ENCODE assay signal across 12 mouse cellular contexts in the genomic region with DNA sequence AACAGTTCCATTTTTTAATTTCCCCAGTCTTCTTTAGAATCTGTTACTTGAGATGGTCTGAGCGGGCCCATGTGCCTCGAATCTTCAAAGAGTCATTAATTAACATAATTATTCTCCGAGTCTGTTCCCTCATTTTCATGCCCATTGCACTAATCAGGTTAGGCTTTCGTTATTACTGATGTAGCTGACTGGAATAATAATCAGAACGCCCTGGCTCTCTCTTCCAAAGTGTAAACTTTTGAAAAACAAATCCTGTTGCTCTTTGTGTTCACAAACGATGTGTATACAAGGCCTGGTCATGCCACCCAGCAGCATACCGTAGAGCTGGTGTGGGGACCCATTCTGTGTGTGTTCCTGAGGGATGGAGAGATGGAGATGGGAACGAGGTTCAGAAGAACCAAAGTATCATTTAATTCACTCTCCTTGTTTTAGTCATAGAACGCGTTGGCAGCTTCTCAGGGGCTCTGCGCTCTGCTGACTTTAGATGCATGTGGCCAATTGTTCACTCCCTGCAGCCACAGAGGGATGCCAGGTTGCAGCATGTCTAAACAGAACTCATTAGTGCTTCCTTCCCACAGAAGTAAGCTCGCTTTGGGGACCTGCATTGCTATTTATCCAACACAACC. TPM values are rescaled to one million over a fixed set of nuclear protein-coding genes. Genes with fewer than 3 reads are reported as not detected.
A peak's percentile ranks its signal among the peaks of the same experiment; 100 is the strongest.
DNase-seq lines count a peak whose midpoint lies in the region; ATAC-seq and TF ChIP-seq lines count a peak whose summit lies in the region.
"Had no signal": no experiment of that assay in that cellular context is flagged by ENCODE, and none has a peak within 500 bp of the region (broad histone marks: within the 10 kb centered on the region; RNA-seq: fewer than 3 reads in every experiment).

No protein-coding gene starts in this region.

- H3K27me3 ChIP-seq in lung, embryonic 15.5 days, result no peaks in the 10 kb centered on the region
- no peaks in the 10 kb centered on the region for H3K27me3 ChIP-seq in embryonic facial prominence, embryonic 15.5 days
- H3K27me3 ChIP-seq in hindbrain, embryonic 13.5 days, result no peaks in the 10 kb centered on the region
- H3K27me3 ChIP-seq in liver, postnatal 0 days (ENCODE audit: insufficient read depth, low read length), result no peaks in the 10 kb centered on the region
- H3K27me3 ChIP-seq: liver, embryonic 13.5 days had no signal

- H3K4me2 ChIP-seq in lung, embryonic 15.5 days, result no peak overlapping the region
- H3K4me2 ChIP-seq in embryonic facial prominence, embryonic 15.5 days (replicated peaks), result no peak overlapping the region
- peak overlapping the region; percentile 14; the same call in 1 of the 2 replicates for H3K4me2 ChIP-seq in hindbrain, embryonic 13.5 days
- no peak overlapping the region for H3K4me2 ChIP-seq in liver, postnatal 0 days (ENCODE audit: low read depth, low read length)
- H3K4me2 ChIP-seq: liver, embryonic 13.5 days had no signal

- no peak for TF ChIP-seq EP300 in liver, postnatal 0 days (IDR thresholded peaks at IDR 0.05; ENCODE audit: low read depth)

- H3K27ac ChIP-seq in lung, embryonic 15.5 days, result peak overlapping the region; percentile 10; the same call in 1 of the 2 replicates
- H3K27ac ChIP-seq in embryonic facial prominence, embryonic 15.5 days (replicated peaks), result peak overlapping the region; percentile 79
- H3K27ac ChIP-seq in hindbrain, embryonic 13.5 days, result peak overlapping the region; percentile 50
- no peak overlapping the region for H3K27ac ChIP-seq in liver, postnatal 0 days (ENCODE audit: low read depth)
- H3K27ac ChIP-seq: liver, embryonic 13.5 days had no signal

- TF ChIP-seq CTCF in liver, postnatal 0 days (IDR thresholded peaks at IDR 0.05; ENCODE audit: low read depth), result no peak

- H3K9ac ChIP-seq in lung, embryonic 15.5 days, result no peak overlapping the region
- H3K9ac ChIP-seq in embryonic facial prominence, embryonic 15.5 days, result no peak overlapping the region
- no peak overlapping the region for H3K9ac ChIP-seq in hindbrain, embryonic 13.5 days
- H3K9ac ChIP-seq in liver, postnatal 0 days (replicated peaks), result no peak overlapping the region
- H3K9ac ChIP-seq: liver, embryonic 13.5 days had no signal

- no peak overlapping the region for H3K4me3 ChIP-seq in lung, embryonic 15.5 days
- H3K4me3 ChIP-seq in embryonic facial prominence, embryonic 15.5 days (replicated peaks), result no peak overlapping the region
- H3K4me3 ChIP-seq in hindbrain, embryonic 13.5 days, result no peak overlapping the region
- no peak overlapping the region for H3K4me3 ChIP-seq in liver, postnatal 0 days (ENCODE audit: low read depth, low read length)
- H3K4me3 ChIP-seq: liver, embryonic 13.5 days; myocyte had no signal

- peaks cover 13% of the 10 kb centered on the region; the same call in 1 of the 2 replicates for H3K4me1 ChIP-seq in lung, embryonic 15.5 days
- peaks cover 23% of the 10 kb centered on the region for H3K4me1 ChIP-seq in embryonic facial prominence, embryonic 15.5 days
- peaks cover 25% of the 10 kb centered on the region for H3K4me1 ChIP-seq in hindbrain, embryonic 13.5 days (replicated peaks)
- no peaks in the 10 kb centered on the region for H3K4me1 ChIP-seq in liver, postnatal 0 days (ENCODE audit: insufficient read depth)
- H3K4me1 ChIP-seq: liver, embryonic 13.5 days had no signal

- no peak for ATAC-seq in lung, embryonic 15.5 days (ENCODE audit: borderline replicate concordance, extremely low read depth, low FRiP score, low TSS enrichment)
- ATAC-seq in embryonic facial prominence, embryonic 15.5 days (ENCODE audit: insufficient number of reproducible peaks, low FRiP score, low TSS enrichment, low read depth), result no peak; the same call in 1 of the 2 replicates
- peak; percentile 90 for ATAC-seq in hindbrain, embryonic 13.5 days (ENCODE audit: low FRiP score)
- ATAC-seq in liver, postnatal 0 days, result no peak
- ATAC-seq in granulocyte monocyte progenitor cell, adult 5-6 weeks (replicated peaks; ENCODE audit: poor library complexity, severe bottlenecking), result no peak

- 72% methylated on average over 12 of the region's 12 CpGs for WGBS in lung, embryonic 15.5 days
- 24% methylated on average over 12 of the region's 12 CpGs for WGBS in embryonic facial prominence, embryonic 15.5 days
- WGBS in hindbrain, embryonic 13.5 days, result 30% methylated on average over 12 of the region's 12 CpGs
- 70% methylated on average over 12 of the region's 12 CpGs for WGBS in liver, postnatal 0 days (ENCODE audit: insufficient replicate concordance)

- H3K9me3 ChIP-seq in lung, embryonic 15.5 days, result no peaks in the 10 kb centered on the region
- no peaks in the 10 kb centered on the region for H3K9me3 ChIP-seq in embryonic facial prominence, embryonic 15.5 days (replicated peaks)
- H3K9me3 ChIP-seq in hindbrain, embryonic 13.5 days, result no peaks in the 10 kb centered on the region
- no peaks in the 10 kb centered on the region for H3K9me3 ChIP-seq in liver, postnatal 0 days (ENCODE audit: low read length)
- H3K9me3 ChIP-seq: liver, embryonic 13.5 days had no signal

- no peak for DNase-seq in lung, adult 18-20 months
- DNase-seq in retina, embryonic 14.5 days (ENCODE audit: low spot score), result peak; percentile 77
- no peak for DNase-seq in lung, postnatal 14 days
- DNase-seq in liver, postnatal 0 days, result no peak
- DNase-seq: liver, embryonic 13.5 days; thymus, postnatal 25 days had no signal

- H3K36me3 ChIP-seq in lung, embryonic 15.5 days, result no peaks in the 10 kb centered on the region
- no peaks in the 10 kb centered on the region for H3K36me3 ChIP-seq in embryonic facial prominence, embryonic 15.5 days
- H3K36me3 ChIP-seq in hindbrain, embryonic 13.5 days, result no peaks in the 10 kb centered on the region
- H3K36me3 ChIP-seq in liver, postnatal 0 days (replicated peaks; ENCODE audit: insufficient read depth, low read length), result no peaks in the 10 kb centered on the region
- H3K36me3 ChIP-seq: G1E; liver, embryonic 13.5 days had no signal

RNA-seq across cellular contexts. Expression of a gene that starts 31.4 kb away (rescaled TPM):
- 14.2 and 14.4 TPM in 2 replicates for polyA plus RNA-seq in lung, embryonic 15.5 days (2015; fragmentation: Nextera tagmentation; extraction: Ambion mirVana)
- 15.8 and 16.2 TPM in 2 replicates for polyA plus RNA-seq in embryonic facial prominence, embryonic 15.5 days (2015; fragmentation: Nextera tagmentation; extraction: Ambion mirVana)
- polyA plus RNA-seq in hindbrain, embryonic 13.5 days (2015; fragmentation: Nextera tagmentation; extraction: Ambion mirVana), result 45.1 and 48.6 TPM in 2 replicates
- 3.8 and 3.9 TPM in 2 replicates for polyA plus RNA-seq in liver, postnatal 0 days (2015; fragmentation: Nextera tagmentation; extraction: Ambion mirVana)
- total RNA-seq in granulocyte monocyte progenitor cell, adult 5-6 weeks (2014; fragmentation: Nextera tagmentation), result 8.8 and 13.2 TPM in 2 replicates
- 19.2 and 27.7 TPM in 2 replicates for total RNA-seq in granulocyte monocyte progenitor cell, adult 5-6 weeks (2017)

RNA-seq across cellular contexts. Expression of a gene that starts 38.4 kb away (rescaled TPM):
- polyA plus RNA-seq in lung, embryonic 15.5 days (2015; fragmentation: Nextera tagmentation; extraction: Ambion mirVana), result 4.1 TPM in 2 replicates
- 5.6 and 5.7 TPM in 2 replicates for polyA plus RNA-seq in embryonic facial prominence, embryonic 15.5 days (2015; fragmentation: Nextera tagmentation; extraction: Ambion mirVana)
- 7.5 and 7.8 TPM in 2 replicates for polyA plus RNA-seq in hindbrain, embryonic 13.5 days (2015; fragmentation: Nextera tagmentation; extraction: Ambion mirVana)
- polyA plus RNA-seq in liver, postnatal 0 days (2015; fragmentation: Nextera tagmentation; extraction: Ambion mirVana), result 1.4 TPM in 2 replicates
- 20.2 and 22.3 TPM in 2 replicates for total RNA-seq in granulocyte monocyte progenitor cell, adult 5-6 weeks (2014; fragmentation: Nextera tagmentation)
- total RNA-seq in granulocyte monocyte progenitor cell, adult 5-6 weeks (2017), result 9.6 and 13.0 TPM in 2 replicates
